Mouse (Mus musculus) embryonic facial prominence, embryonic 15.5 days (tissue): ENCODE data around the gene Wdr19. TPM values are rescaled to one million over a fixed set of nuclear protein-coding genes. Genes with fewer than 3 reads are reported as not detected.
A peak's percentile ranks its signal among the peaks of the same experiment; 100 is the strongest.

Experiments used
- ATAC-seq: fragments of 200-750 bp; cut with Nextera tagmentation; 2 replicates; pipeline ENCODE4 v1.8.0; 2017; ENCODE audit warnings: low read depth, moderate TSS enrichment; ENCODE audit not compliant: insufficient number of reproducible peaks, low FRiP score, low TSS enrichment
- H3K27ac ChIP-seq: fragments of 300-500 bp; sonication (generic); replicated peaks from 2 replicates; pipeline ENCODE4 v1.5.1; 2015; ENCODE audit warnings: mild to moderate bottlenecking, inconsistent platforms
- H3K27me3 ChIP-seq: fragments of 300-500 bp; sonication (generic); 2 replicates; pipeline ENCODE4 v1.6.1; 2015; ENCODE audit warnings: inconsistent platforms
- H3K36me3 ChIP-seq: fragments of 300-500 bp; sonication (generic); 2 replicates; pipeline ENCODE4 v1.6.1; 2015; ENCODE audit warnings: mild to moderate bottlenecking, inconsistent platforms
- H3K4me1 ChIP-seq: fragments of 300-500 bp; sonication (generic); 2 replicates; pipeline ENCODE4 v1.6.1; 2015; ENCODE audit warnings: inconsistent platforms
- H3K4me2 ChIP-seq: fragments of 300-500 bp; sonication (generic); replicated peaks from 2 replicates; pipeline ENCODE4 v1.6.1; 2015; ENCODE audit warnings: mild to moderate bottlenecking, inconsistent platforms
- H3K4me3 ChIP-seq: fragments of 300-500 bp; sonication (generic); replicated peaks from 2 replicates; pipeline ENCODE4 v1.5.1; 2015; ENCODE audit warnings: mild to moderate bottlenecking, inconsistent platforms
- H3K9ac ChIP-seq: fragments of 300-500 bp; sonication (generic); 2 replicates; pipeline ENCODE4 v1.6.1; 2015; ENCODE audit warnings: inconsistent platforms
- H3K9me3 ChIP-seq: fragments of 300-500 bp; sonication (generic); replicated peaks from 2 replicates; pipeline ENCODE4 v1.6.1; 2016; ENCODE audit warnings: inconsistent platforms
- WGBS: fragments of 180-500 bp; shearing (Covaris S2); methylation state at CpG from one replicate; pipeline ENCODE4 v1.1.7; 2015; 5-methylcytosine and 5-hydroxymethylcytosine counted together
- polyA plus RNA-seq: library from polyadenylated mRNA; unstranded; fragments of >200 nt; fragmentation: Nextera tagmentation; extraction: Ambion mirVana; gene quantifications from 2 replicates; pipeline ENCODE4 v1.2.1, GENCODE M21; 2015

Wdr19 gene
- 9.8 and 12.6 TPM in 2 replicates for polyA plus RNA-seq

DNA sequence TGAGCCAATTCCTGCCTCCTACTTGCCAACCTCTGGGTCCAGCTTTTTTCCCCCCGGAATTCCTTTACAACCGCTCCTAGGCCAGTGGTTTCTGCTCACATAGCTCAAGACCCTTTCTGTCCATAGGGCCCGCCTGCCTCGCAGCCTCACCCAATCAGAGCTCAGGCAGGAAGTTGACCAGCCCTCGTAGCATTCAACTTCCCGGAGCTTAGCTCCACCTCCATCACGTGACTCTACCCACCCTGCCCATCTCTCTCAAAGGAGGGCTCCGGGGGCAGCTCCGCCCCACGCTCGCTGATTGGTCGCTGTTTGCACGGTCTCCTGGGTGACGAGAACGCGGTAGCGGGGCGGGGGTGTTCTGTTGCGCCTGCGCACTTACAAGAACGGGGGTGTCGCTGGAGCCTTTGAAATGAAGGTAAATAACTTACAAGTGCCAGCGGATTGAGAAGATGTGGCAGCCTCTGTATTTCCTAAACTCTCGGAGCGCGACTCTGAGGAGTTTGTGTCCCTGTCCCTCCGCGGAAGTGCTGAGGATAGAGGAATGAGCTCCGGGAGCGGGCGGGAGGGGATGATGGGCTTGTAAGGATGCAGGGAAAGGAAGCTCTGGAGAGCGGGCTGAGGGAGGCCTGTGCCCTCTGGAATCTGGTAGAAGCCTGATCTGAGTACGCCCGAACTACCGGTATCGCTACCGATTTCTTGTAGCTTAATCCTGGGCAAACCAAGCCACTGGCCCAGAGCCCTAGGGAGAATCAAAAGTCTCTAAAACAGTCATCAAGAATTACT is at the start of gene Wdr19:
Gene Wdr19 (plus strand): TSS at position 351 of the 783 bp plus-strand sequence.
- H3K4me1 ChIP-seq = peaks cover 8% of the 10 kb centered on the region
- H3K4me2 ChIP-seq = peak within 1 kb of the TSS; percentile 69
- no peaks in the 10 kb centered on the region for H3K9me3 ChIP-seq
- ATAC-seq = peak; percentile 100
- H3K27ac ChIP-seq = peak within 1 kb of the TSS; percentile 67
- H3K36me3 ChIP-seq = no peaks in the 10 kb centered on the region
- H3K9ac ChIP-seq = peak within 1 kb of the TSS; percentile 54
- peak within 1 kb of the TSS; percentile 62 for H3K4me3 ChIP-seq
- WGBS = under 1% methylated on average over 37 of the region's 37 CpGs
- H3K27me3 ChIP-seq = no peaks in the 10 kb centered on the region

DNA sequence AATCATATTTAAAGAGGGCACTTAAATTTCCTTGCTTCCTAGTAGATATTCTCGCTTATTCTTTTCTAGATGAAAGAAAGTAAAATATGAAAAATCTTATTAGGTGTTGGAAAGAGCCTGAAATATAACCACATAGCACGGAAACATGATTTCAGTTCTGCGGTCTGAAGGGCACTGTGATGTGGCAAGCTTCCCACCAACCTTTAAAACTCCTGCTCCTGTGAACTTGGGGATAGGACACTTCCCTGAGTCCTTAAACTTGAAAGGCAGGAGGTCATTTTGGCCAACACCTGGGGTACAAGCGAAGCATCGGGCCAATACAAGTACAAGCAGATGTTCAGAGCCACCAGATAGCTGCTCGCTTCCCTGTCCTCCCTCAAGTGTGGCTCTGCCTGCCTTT is 49.8 kb upstream of the Wdr19 start:
- 90% methylated on average over 6 of the region's 6 CpGs for WGBS
- no peaks in the 10 kb centered on the region for H3K4me1 ChIP-seq
- ATAC-seq = no peak

GRCm38 (mm10) chr5:65150376-65150955 is 49.0 kb upstream of the Wdr19 start:
- 87% methylated on average over 8 of the region's 8 CpGs for WGBS
- H3K27ac ChIP-seq = no peak overlapping the region
- no peak overlapping the region for H3K9ac ChIP-seq
- no peaks in the 10 kb centered on the region for H3K27me3 ChIP-seq
- no peak for ATAC-seq
- H3K4me1 ChIP-seq = no peaks in the 10 kb centered on the region
- H3K36me3 ChIP-seq = peaks cover 25% of the 10 kb centered on the region
- H3K4me2 ChIP-seq = no peak overlapping the region
- no peaks in the 10 kb centered on the region for H3K9me3 ChIP-seq
- H3K4me3 ChIP-seq = no peak overlapping the region

More for the DNA sequence above, 49.8 kb upstream of the Wdr19 start:
- no peak overlapping the region for H3K4me3 ChIP-seq
- no peaks in the 10 kb centered on the region for H3K27me3 ChIP-seq
- no peak overlapping the region for H3K4me2 ChIP-seq
- peaks cover 31% of the 10 kb centered on the region for H3K36me3 ChIP-seq
- no peaks in the 10 kb centered on the region for H3K9me3 ChIP-seq
- no peak overlapping the region for H3K9ac ChIP-seq
- H3K27ac ChIP-seq = no peak overlapping the region

- Histone ChIP-seq H3K4me3 (no peak overlapping the region), H3K9me3 (no peaks in the 10 kb centered on the region), H3K4me2 (no peak overlapping the region), H3K9ac (no peak overlapping the region), H3K36me3 (peaks cover 25% of the 10 kb centered on the region), H3K27me3 (no peaks in the 10 kb centered on the region), H3K27ac (no peak overlapping the region), H3K4me1 (no peaks in the 10 kb centered on the region)
- WGBS = 96% methylated on average over 3 of the region's 3 CpGs
- no peak for ATAC-seq
Measured at GRCm38 (mm10) chr5:65151276-65151675, 48.2 kb upstream of the Wdr19 start.

DNA sequence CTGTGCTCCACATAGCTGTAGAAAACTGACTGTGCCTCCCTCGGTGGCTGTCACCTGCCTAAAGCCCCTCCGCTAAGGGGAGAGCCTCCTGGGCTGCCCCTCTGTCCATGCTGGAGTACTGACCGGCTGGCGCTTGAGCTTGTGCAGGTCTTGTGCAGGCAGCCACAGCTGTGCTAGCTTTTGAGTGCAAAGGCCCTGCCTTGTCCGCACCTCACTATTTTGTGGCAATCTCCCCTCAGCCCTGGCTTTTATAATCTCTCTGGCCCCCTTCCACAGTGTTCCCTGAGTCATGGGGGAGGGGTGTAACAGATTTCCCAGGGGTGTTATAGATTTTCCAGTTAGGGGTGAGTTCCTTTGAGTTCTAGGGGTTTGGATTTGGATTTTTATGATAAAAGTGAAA is 47.7 kb upstream of the Wdr19 start:
- Histone ChIP-seq H3K27me3 (no peaks in the 10 kb centered on the region), H3K4me1 (no peaks in the 10 kb centered on the region), H3K4me3 (no peak overlapping the region), H3K27ac (no peak overlapping the region), H3K36me3 (peaks cover 25% of the 10 kb centered on the region), H3K4me2 (no peak overlapping the region), H3K9me3 (no peaks in the 10 kb centered on the region), H3K9ac (no peak overlapping the region)
- 86% methylated on average over 5 of the region's 5 CpGs for WGBS
- ATAC-seq = no peak

DNA sequence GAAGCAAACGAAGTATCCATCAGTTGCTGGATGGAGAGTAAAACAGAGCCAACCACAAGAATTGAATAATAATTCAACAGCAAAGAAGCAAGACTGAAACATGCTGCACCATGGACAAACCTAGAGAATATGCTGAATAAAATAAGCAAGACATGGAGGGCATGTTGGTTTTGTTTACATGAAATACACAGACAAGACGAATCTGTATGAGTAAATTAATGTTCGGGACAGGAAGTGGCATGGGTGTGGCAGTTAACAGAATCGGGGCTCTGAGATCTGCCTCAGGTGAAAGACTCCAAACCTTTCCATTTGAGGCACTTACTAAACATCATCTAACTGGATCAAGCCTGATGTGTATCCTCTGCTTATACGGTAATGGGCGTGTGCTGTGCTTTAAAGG is 45.2 kb upstream of the Wdr19 start:
- Histone ChIP-seq H3K4me2 (no peak overlapping the region), H3K27ac (no peak overlapping the region), H3K9ac (no peak overlapping the region), H3K4me1 (no peaks in the 10 kb centered on the region), H3K36me3 (peaks cover 23% of the 10 kb centered on the region), H3K9me3 (no peaks in the 10 kb centered on the region), H3K4me3 (no peak overlapping the region), H3K27me3 (no peaks in the 10 kb centered on the region)
- no peak for ATAC-seq
- 79% methylated on average over 6 of the region's 6 CpGs for WGBS

GRCm38 (mm10) chr5:65156853-65157252 is 42.6 kb upstream of the Wdr19 start:
- no peak overlapping the region for H3K27ac ChIP-seq
- H3K27me3 ChIP-seq = no peaks in the 10 kb centered on the region
- no peak overlapping the region for H3K4me2 ChIP-seq
- ATAC-seq = no peak
- no peaks in the 10 kb centered on the region for H3K9me3 ChIP-seq
- no peak overlapping the region for H3K9ac ChIP-seq
- no peak overlapping the region for H3K4me3 ChIP-seq
- peaks cover 25% of the 10 kb centered on the region for H3K36me3 ChIP-seq
- no peaks in the 10 kb centered on the region for H3K4me1 ChIP-seq
- 70% methylated on average over 2 of the region's 2 CpGs for WGBS

DNA sequence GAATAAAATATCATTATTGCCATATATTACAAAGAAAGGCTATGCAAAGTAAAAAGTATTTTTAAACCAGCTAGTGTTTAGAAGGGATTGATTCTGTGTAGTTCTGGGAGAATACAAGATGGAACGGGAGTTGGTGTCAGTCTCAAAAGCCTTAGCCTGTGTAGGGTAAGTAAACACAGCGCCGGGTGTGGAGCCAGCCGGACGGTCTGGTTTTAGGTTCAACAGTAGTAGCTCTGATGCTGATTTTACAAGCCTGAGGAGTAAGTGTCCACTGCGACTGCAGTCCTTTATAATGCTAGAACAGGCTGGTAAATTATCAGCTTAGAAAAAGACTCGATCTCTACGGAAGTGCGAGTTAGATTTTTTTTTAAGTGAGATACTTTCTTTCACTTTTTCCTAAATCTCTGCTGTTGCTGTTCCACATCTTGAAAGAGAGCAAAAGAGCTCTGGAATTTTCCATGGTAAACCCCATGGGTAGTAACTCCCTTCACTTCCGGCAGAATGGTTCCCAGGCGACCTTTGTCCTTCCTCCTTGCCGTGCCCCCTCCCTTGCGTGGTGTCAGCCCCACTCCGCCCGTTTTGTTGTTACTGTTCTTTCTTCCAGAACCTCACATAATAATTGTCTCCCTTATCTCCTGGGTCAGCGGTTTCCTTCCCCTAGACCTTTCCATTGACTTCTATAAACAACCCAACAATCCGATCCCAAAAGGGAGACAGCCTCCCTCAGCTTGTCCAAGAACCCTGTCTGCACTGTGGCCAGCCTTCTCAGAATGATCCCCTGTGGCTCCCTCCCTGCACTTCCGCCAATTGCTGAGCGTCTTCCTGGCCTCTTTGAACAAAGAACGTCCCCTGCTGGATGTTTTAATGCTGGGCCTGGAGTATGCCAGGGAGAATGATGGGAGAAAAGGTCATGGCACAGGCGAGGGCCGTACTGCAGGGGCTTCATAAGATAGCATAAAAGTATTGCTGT is 41.8 kb upstream of the Wdr19 start:
- H3K27me3 ChIP-seq = no peaks in the 10 kb centered on the region
- no peak for ATAC-seq
- WGBS = 71% methylated on average over 22 of the region's 22 CpGs
- no peak overlapping the region for H3K27ac ChIP-seq
- H3K9me3 ChIP-seq = no peaks in the 10 kb centered on the region
- no peak overlapping the region for H3K4me2 ChIP-seq
- peaks cover 21% of the 10 kb centered on the region for H3K36me3 ChIP-seq
- no peak overlapping the region for H3K4me3 ChIP-seq
- H3K9ac ChIP-seq = no peak overlapping the region
- no peaks in the 10 kb centered on the region for H3K4me1 ChIP-seq

GRCm38 (mm10) chr5:65158696-65159305 is 40.7 kb upstream of the Wdr19 start:
- Histone ChIP-seq H3K4me3 (no peak overlapping the region), H3K36me3 (peaks cover 27% of the 10 kb centered on the region), H3K9ac (no peak overlapping the region), H3K9me3 (no peaks in the 10 kb centered on the region), H3K4me2 (no peak overlapping the region), H3K27me3 (no peaks in the 10 kb centered on the region), H3K27ac (no peak overlapping the region), H3K4me1 (no peaks in the 10 kb centered on the region)
- 86% methylated on average over 20 of the region's 20 CpGs for WGBS
- ATAC-seq = no peak

- no peaks in the 10 kb centered on the region for H3K9me3 ChIP-seq
- WGBS = 59% methylated on average over 5 of the region's 5 CpGs
- no peaks in the 10 kb centered on the region for H3K4me1 ChIP-seq
- no peak for ATAC-seq
- H3K27me3 ChIP-seq = no peaks in the 10 kb centered on the region
- no peak overlapping the region for H3K9ac ChIP-seq
- no peak overlapping the region for H3K4me2 ChIP-seq
- no peak overlapping the region for H3K4me3 ChIP-seq
- no peak overlapping the region for H3K27ac ChIP-seq
- peaks cover 38% of the 10 kb centered on the region for H3K36me3 ChIP-seq
Measured at GRCm38 (mm10) chr5:65163001-65163400, 36.5 kb upstream of the Wdr19 start.
